Mouse (Mus musculus) cortical plate, adult 2 months (tissue): Measurements from ENCODE around the gene Tmem239. TPM values are rescaled to one million over a fixed set of nuclear protein-coding genes. Genes with fewer than 3 reads are reported as not detected.
A peak's percentile ranks its signal among the peaks of the same experiment; 100 is the strongest.

Experiments
- H3K27ac ChIP-seq: fragments of 200-500 bp; 2 replicates; pipeline ENCODE4 v1.5.1; 2012; ENCODE audit warnings: low read length, control low read depth, inconsistent platforms; ENCODE audit not compliant: insufficient read depth
- H3K4me1 ChIP-seq: fragments of 200-500 bp; 2 replicates; pipeline ENCODE4 v1.6.1; 2011; ENCODE audit warnings: low read length; ENCODE audit not compliant: control insufficient read depth, insufficient read depth
- H3K4me3 ChIP-seq: fragments of 200-500 bp; 2 replicates; pipeline ENCODE4 v1.5.1; 2011; ENCODE audit warnings: mild to moderate bottlenecking, low read length, control low read depth; ENCODE audit not compliant: insufficient read depth
- CTCF ChIP-seq: fragments of 200-500 bp; IDR thresholded peaks from 2 replicates; pipeline ENCODE4 v1.5.1; 2011; ENCODE audit warnings: mild to moderate bottlenecking, control low read depth, low read length; ENCODE audit not compliant: insufficient read depth; ENCODE audit errors: extremely low read depth
- POLR2A ChIP-seq: fragments of 200-500 bp; IDR thresholded peaks from 2 replicates; pipeline ENCODE4 v1.6.1; 2011; ENCODE audit warnings: mild to moderate bottlenecking, low read length, control low read depth; ENCODE audit not compliant: insufficient read depth; ENCODE audit errors: extremely low read depth
- polyA plus RNA-seq: library from polyadenylated mRNA; depleted of rRNA; stranded (reverse); fragments of >200 nt; gene quantifications from 2 replicates; pipeline ENCODE4 v1.2.3, GENCODE M21; 2012

Tmem239 gene
- polyA plus RNA-seq, 1 experiment = not detected

GRCm38 (mm10) chr2:130386212-130386611 lies 20.1 kb upstream of the Tmem239 start:
- TF ChIP-seq POLR2A (no peak), CTCF (no peak)
- H3K4me1 ChIP-seq = 0 out of 2 replicates have a peak, but pooled peaks cover 2% of the 10 kb centered on the region
- H3K27ac ChIP-seq = no peak overlapping the region
- H3K4me3 ChIP-seq = no peak overlapping the region

- H3K4me1 ChIP-seq = 0 out of 2 replicates have a peak, but pooled peaks cover 2% of the 10 kb centered on the region
- no peak overlapping the region for H3K4me3 ChIP-seq
- peak; percentile 14; the same call in 1 of the 2 replicates for TF ChIP-seq CTCF
- no peak for TF ChIP-seq POLR2A
- no peak overlapping the region for H3K27ac ChIP-seq
These were observed 17.5 kb upstream of the Tmem239 start for GRCm38 (mm10) chr2:130388796-130389195.

- no peaks in the 10 kb centered on the region for H3K4me1 ChIP-seq
- no peak overlapping the region for H3K4me3 ChIP-seq
- H3K27ac ChIP-seq = no peak overlapping the region
- TF ChIP-seq POLR2A = no peak
- no peak for TF ChIP-seq CTCF
These were observed 15.2 kb upstream of the Tmem239 start for GRCm38 (mm10) chr2:130390993-130391625.

- Histone ChIP-seq H3K4me3 (no peak overlapping the region), H3K4me1 (no peaks in the 10 kb centered on the region; the same call in 1 of the 2 replicates), H3K27ac (no peak overlapping the region)
- TF ChIP-seq CTCF = no peak
- TF ChIP-seq POLR2A = no peak
These were observed 13.4 kb upstream of the Tmem239 start for GRCm38 (mm10) chr2:130392836-130393235.

GRCm38 (mm10) chr2:130395696-130396095 lies 10.6 kb upstream of the Tmem239 start:
- Histone ChIP-seq H3K27ac (no peak overlapping the region), H3K4me3 (no peak overlapping the region), H3K4me1 (no peaks in the 10 kb centered on the region; the same call in 1 of the 2 replicates)
- TF ChIP-seq CTCF (no peak), POLR2A (no peak)

GRCm38 (mm10) chr2:130397186-130397985 lies 8.9 kb upstream of the Tmem239 start, which contains the start of gene Cpxm1:
Cpxm1 (minus strand) TSS chr2:130397574.
- H3K27ac ChIP-seq = no peak within 1 kb of the TSS
- no peak for TF ChIP-seq POLR2A
- TF ChIP-seq CTCF = no peak
- no peaks in the 10 kb centered on the region; the same call in 1 of the 2 replicates for H3K4me1 ChIP-seq
- peak within 1 kb of the TSS; percentile 8 for H3K4me3 ChIP-seq

GRCm38 (mm10) chr2:130398091-130398490 lies 8.2 kb upstream of the Tmem239 start:
- TF ChIP-seq CTCF (no peak), POLR2A (no peak)
- peak overlapping the region; percentile 8 for H3K4me3 ChIP-seq
- no peaks in the 10 kb centered on the region; the same call in 1 of the 2 replicates for H3K4me1 ChIP-seq
- no peak overlapping the region for H3K27ac ChIP-seq

- Histone ChIP-seq H3K27ac (no peak overlapping the region), H3K4me3 (no peak overlapping the region), H3K4me1 (no peaks in the 10 kb centered on the region; the same call in 1 of the 2 replicates)
- no peak for TF ChIP-seq CTCF
- no peak for TF ChIP-seq POLR2A
These were observed 6.2 kb upstream of the Tmem239 start for GRCm38 (mm10) chr2:130400046-130400445.

- no peak for TF ChIP-seq POLR2A
- TF ChIP-seq CTCF = no peak
- Histone ChIP-seq H3K4me1 (no peaks in the 10 kb centered on the region; the same call in 1 of the 2 replicates), H3K27ac (no peak overlapping the region), H3K4me3 (no peak overlapping the region)
These were observed 4.4 kb upstream of the Tmem239 start for GRCm38 (mm10) chr2:130401891-130402290.

GRCm38 (mm10) chr2:130404939-130405338 lies 1.3 kb upstream of the Tmem239 start, which contains the start of the genes Gm28372 and 1700020A23Rik:
Gm28372 (plus strand) TSS chr2:130405239.
1700020A23Rik (plus strand) TSS chr2:130405259.
- TF ChIP-seq CTCF (no peak), POLR2A (no peak)
- Histone ChIP-seq H3K27ac (no peak within 1 kb of the TSS), H3K4me3 (no peak within 1 kb of the TSS), H3K4me1 (no peaks in the 10 kb centered on the region)
